Mouse (Mus musculus) spleen, adult 2 months (tissue): Measurements from ENCODE around the gene Slc6a11.

ENCODE experiments used
- CTCF ChIP-seq: fragments of 200-500 bp; IDR thresholded peaks from 2 replicates; pipeline ENCODE4 v1.5.1; 2011; ENCODE audit warnings: mild to moderate bottlenecking, inconsistent platforms; ENCODE audit not compliant: insufficient read depth, insufficient read length, insufficient replicate concordance; ENCODE audit errors: extremely low read depth
- POLR2A ChIP-seq: fragments of 200-500 bp; IDR thresholded peaks from 2 replicates; pipeline ENCODE4 v1.6.1; 2011; ENCODE audit warnings: low read depth, low read length, inconsistent platforms

DNA sequence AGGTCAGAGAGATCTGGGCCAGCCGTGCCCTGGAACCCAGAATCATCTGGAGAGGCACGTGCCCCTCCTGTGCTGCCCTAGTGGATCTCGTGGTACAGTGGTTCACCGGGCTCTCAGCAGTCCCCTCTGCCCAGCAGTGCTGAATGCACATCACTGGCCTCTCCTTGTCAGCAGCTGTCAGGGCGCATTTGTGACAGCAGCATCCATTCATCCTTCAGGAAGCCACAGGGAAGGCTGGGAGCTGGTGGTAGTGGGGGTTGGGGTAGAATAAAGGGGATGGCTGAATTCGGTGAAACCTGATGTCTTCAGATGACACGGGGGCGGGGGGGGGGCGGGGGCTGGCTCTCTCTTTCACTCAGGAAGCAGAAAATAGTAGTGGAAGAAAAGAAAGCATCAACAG lies 38.8 kb upstream of the Slc6a11 start:
- TF ChIP-seq CTCF (no peak), POLR2A (no peak)
